Mouse (Mus musculus): ENCODE measurements at regions not wholly inside any gene's neighbourhood (a gene's known extent, or its start where the extent isn't known, plus 50 kb on each side); places are given as distances from the start of the nearest gene placed in this dataset.

DNA sequence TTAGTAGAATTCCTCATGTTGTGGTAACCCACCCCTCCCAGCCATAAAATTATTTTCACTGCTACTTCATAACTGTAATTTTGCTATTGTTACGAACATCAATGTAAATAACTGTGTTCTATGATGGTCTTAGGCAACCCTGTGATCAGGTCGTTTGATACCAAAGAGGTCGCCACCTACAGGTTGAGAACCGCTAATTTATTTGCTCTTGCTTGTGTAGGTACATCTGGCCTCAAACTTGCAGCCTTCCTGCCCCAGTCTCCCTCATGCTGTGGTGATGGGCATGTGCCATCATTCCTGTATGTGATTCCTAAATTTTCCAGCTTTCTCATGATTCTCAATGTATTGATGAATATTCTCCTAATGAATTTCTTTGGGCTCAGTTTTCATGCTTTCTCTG, 282.4 kb downstream of the Stim2 start:
- H3K4me1 ChIP-seq (ENCODE audit: insufficient read depth): no peaks in the 10 kb centered on the region
- H3K4me3 ChIP-seq (ENCODE audit: low read depth, low read length): no peak overlapping the region
- DNase-seq (no peak), ATAC-seq (no peak)
- H3K36me3 ChIP-seq (ENCODE audit: insufficient read depth): no peaks in the 10 kb centered on the region
- 44% methylated on average over 4 of the region's 4 CpGs for WGBS
- no peaks in the 10 kb centered on the region for H3K9me3 ChIP-seq (ENCODE audit: low read length)
- H3K4me2 ChIP-seq (ENCODE audit: low read depth): no peak overlapping the region
- H3K27me3 ChIP-seq (ENCODE audit: insufficient read depth, low read length): no peaks in the 10 kb centered on the region
- no peak overlapping the region for H3K27ac ChIP-seq (ENCODE audit: low read depth, low read length)
- no peak overlapping the region for H3K9ac ChIP-seq
- no peak for TF ChIP-seq CTCF (IDR thresholded peaks at IDR 0.05; ENCODE audit: low read depth)

DNA sequence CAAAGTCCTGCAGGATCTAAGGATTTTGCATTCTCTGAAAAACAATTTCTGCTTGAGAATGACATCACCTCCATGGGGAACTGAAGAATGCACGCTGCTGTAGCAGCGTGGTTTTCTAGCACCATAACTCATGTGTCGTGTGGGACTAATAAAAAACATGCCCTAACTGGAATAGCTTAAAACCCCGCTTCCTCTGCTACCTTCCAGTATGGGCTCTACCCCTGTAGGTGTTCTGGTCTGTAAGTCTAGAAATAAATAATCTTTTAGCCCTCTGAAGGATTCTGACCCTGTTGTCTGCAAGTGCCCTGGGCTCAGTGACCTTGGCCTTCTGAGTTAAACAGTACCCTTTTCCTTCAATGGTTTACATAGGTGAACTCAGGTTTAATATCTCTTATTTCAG, 282.8 kb downstream of the Stim2 start:
- H3K27ac ChIP-seq (ENCODE audit: low read depth, low read length): no peak overlapping the region
- no peaks in the 10 kb centered on the region for H3K9me3 ChIP-seq (ENCODE audit: low read length)
- no peak overlapping the region for H3K9ac ChIP-seq
- H3K27me3 ChIP-seq (ENCODE audit: insufficient read depth, low read length): no peaks in the 10 kb centered on the region
- H3K4me2 ChIP-seq (ENCODE audit: low read depth): no peak overlapping the region
- no peak overlapping the region for H3K4me3 ChIP-seq (ENCODE audit: low read depth, low read length)
- no peaks in the 10 kb centered on the region for H3K4me1 ChIP-seq (ENCODE audit: insufficient read depth)
- DNase-seq (no peak), ATAC-seq (no peak)
- H3K36me3 ChIP-seq (ENCODE audit: insufficient read depth): no peaks in the 10 kb centered on the region
- WGBS: 88% methylated on average over 4 of the region's 4 CpGs
- no peak for TF ChIP-seq CTCF (IDR thresholded peaks at IDR 0.05; ENCODE audit: low read depth)

DNA sequence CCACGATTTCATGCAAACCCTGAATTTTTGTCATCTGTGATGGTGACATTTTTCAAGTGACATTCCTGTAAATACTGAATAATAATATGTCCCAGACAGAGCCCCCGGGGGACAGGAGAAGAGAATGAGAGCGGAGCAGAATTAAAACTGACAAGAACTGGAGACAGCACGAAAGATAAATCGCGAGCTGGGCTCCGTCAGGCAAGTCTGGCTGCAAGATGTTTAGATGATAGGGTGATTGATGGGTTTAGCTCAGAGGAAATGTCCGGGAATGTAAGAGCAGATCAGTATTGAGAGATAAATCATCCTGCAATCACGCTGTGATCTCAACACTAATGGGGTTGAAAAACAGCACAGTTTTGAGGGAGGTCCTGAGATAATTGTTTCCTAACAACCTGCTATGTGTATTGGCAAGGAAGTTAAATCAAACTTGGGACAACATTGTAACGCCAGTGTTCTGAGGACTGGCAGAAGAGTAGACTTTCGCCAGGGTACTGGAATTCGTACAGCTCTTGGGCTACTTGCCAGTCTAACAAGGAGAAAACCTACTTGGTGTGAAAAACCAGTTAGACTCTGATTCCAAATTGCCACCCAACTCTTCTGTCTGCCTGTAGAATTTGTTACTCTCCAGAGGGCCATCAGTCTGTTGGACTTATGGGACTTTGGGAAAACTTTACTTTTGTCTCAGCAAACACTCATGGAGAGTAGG, 292.2 kb downstream of the Stim2 start:
- no peak for TF ChIP-seq CTCF (IDR thresholded peaks at IDR 0.05; ENCODE audit: low read depth)
- Histone ChIP-seq H3K27ac (ENCODE audit: low read depth, low read length) (no peak overlapping the region), H3K36me3 (ENCODE audit: insufficient read depth) (no peaks in the 10 kb centered on the region), H3K4me2 (ENCODE audit: low read depth) (no peak overlapping the region), H3K9me3 (ENCODE audit: low read length) (no peaks in the 10 kb centered on the region), H3K4me1 (ENCODE audit: insufficient read depth) (no peaks in the 10 kb centered on the region), H3K27me3 (ENCODE audit: insufficient read depth, low read length) (no peaks in the 10 kb centered on the region), H3K4me3 (ENCODE audit: low read depth, low read length) (no peak overlapping the region), H3K9ac (no peak overlapping the region)
- no peak for DNase-seq
- 65% methylated on average over 12 of the region's 12 CpGs for WGBS
- ATAC-seq: no peak

DNA sequence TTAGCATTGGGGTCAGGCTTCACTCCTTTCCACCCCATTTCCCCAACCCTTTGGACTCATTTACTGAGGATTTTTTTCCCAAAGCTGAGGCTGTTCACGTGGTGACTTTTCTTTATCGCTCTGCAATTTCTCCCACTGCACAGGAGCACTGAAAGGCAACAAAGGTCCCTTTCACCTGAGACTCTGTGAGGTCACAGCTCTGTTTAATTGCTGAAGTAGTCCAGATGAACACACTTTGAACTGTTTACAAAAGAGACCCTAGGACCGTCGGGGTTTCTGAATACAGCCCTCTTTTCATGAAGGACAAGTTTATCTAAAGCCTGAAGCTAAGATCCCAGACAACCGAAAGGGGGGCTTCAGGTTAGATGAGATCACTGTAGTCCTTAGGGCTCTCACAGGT, 293.6 kb downstream of the Stim2 start:
- no peak overlapping the region for H3K4me2 ChIP-seq (ENCODE audit: low read depth)
- WGBS: 18% methylated on average over 5 of the region's 5 CpGs
- no peak overlapping the region for H3K27ac ChIP-seq (ENCODE audit: low read depth, low read length)

DNA sequence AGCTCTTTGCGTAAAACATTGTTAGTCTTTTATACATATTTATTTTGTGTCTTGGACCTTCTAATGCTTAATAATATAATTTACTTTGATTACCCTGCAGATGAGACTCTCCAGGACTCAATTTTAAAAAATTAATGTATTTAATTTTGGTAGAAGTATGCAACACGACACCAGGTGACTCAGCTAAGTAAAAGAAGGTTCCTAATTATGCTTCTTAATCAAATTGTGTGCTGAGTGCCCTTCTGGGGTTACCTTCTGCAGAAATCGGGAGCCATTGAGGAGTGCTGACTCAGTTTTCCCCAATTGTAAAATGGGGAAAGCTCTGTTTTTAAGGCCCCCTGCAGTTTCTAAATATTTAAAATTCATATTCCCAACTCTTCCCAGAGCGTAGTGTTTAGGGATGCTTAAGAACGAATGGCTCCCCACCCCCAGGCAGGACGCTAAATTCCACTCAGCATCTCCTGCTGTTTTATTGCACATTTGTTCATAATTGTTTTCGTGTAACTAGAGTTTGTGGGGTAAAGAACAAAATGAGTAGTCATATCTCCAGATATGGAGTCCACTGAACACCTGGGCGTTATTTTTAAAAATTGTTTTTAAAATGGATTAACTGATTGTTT, 315.5 kb downstream of the Stim2 start:
- no peaks in the 10 kb centered on the region for H3K4me1 ChIP-seq (ENCODE audit: insufficient read depth)
- TF ChIP-seq CTCF (IDR thresholded peaks at IDR 0.05; ENCODE audit: low read depth): no peak
- H3K36me3 ChIP-seq (ENCODE audit: insufficient read depth): no peaks in the 10 kb centered on the region
- H3K27me3 ChIP-seq (ENCODE audit: insufficient read depth, low read length): no peaks in the 10 kb centered on the region
- 84% methylated on average over 8 of the region's 8 CpGs for WGBS
- H3K9me3 ChIP-seq (ENCODE audit: low read length): no peaks in the 10 kb centered on the region
- no peak for DNase-seq
- no peak overlapping the region for H3K9ac ChIP-seq
- ATAC-seq: no peak
- H3K27ac ChIP-seq (ENCODE audit: low read depth, low read length): no peak overlapping the region
- H3K4me3 ChIP-seq (ENCODE audit: low read depth, low read length): no peak overlapping the region
- H3K4me2 ChIP-seq (ENCODE audit: low read depth): no peak overlapping the region

More for the DNA sequence above, 293.6 kb downstream of the Stim2 start:
- no peak for ATAC-seq
- Histone ChIP-seq H3K4me1 (ENCODE audit: insufficient read depth) (no peaks in the 10 kb centered on the region), H3K9me3 (ENCODE audit: low read length) (no peaks in the 10 kb centered on the region), H3K9ac (no peak overlapping the region), H3K27me3 (ENCODE audit: insufficient read depth, low read length) (no peaks in the 10 kb centered on the region), H3K36me3 (ENCODE audit: insufficient read depth) (no peaks in the 10 kb centered on the region), H3K4me3 (ENCODE audit: low read depth, low read length) (no peak overlapping the region)
- no peak for TF ChIP-seq CTCF (IDR thresholded peaks at IDR 0.05; ENCODE audit: low read depth)
- DNase-seq: no peak

DNA sequence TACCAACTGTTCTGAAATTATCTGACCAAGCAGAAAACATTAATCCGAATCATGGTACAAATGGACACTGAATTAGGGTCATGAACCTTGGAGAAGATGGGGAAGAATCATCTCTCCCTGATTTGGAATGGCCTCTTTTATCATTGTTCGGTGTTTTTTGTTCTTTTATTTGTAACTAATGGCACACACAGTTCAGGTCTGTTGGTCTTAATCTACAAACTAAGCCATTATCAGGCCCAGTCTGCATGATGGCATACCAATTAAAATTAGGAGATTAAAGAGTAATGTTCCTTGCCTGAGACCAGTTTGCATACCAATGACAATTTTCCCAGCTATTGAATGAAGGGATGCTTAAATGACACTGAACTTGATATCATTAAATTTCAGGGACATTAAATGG, 332.1 kb downstream of the Stim2 start:
- no peak for TF ChIP-seq CTCF (IDR thresholded peaks at IDR 0.05; ENCODE audit: low read depth)
- DNase-seq: no peak
- H3K4me2 ChIP-seq (ENCODE audit: low read depth): no peak overlapping the region
- H3K4me3 ChIP-seq (ENCODE audit: low read depth, low read length): no peak overlapping the region
- no peak overlapping the region for H3K27ac ChIP-seq (ENCODE audit: low read depth, low read length)
- ATAC-seq: no peak
- H3K4me1 ChIP-seq (ENCODE audit: insufficient read depth): no peaks in the 10 kb centered on the region
- H3K36me3 ChIP-seq (ENCODE audit: insufficient read depth): no peaks in the 10 kb centered on the region
- WGBS: 42% methylated on average over 2 of the region's 2 CpGs
- no peak overlapping the region for H3K9ac ChIP-seq
- peaks cover 7% of the 10 kb centered on the region for H3K9me3 ChIP-seq (ENCODE audit: low read length)
- H3K27me3 ChIP-seq (ENCODE audit: insufficient read depth, low read length): no peaks in the 10 kb centered on the region

DNA sequence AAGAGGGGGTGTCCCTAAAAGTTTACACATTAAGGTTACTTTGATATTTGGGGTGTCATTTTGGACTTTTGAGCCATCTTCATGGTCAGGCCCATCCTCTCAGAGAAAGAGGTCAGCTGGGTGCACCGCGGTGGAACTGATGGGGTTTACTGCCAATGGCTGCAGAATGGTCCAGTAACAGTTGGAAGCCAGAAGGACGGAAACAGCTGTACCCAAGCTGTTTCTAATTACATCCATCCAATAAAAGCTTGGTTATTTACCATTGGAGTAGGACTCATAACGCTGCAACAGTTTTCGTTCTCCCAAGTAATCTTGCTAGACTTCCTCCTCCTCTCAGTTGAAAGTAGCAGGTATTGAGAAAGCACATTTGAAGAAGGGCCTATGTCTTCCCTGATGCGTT, 344.7 kb downstream of the Stim2 start:
- DNase-seq (no peak), ATAC-seq (no peak)
- H3K4me1 ChIP-seq (ENCODE audit: insufficient read depth): no peaks in the 10 kb centered on the region
- no peak overlapping the region for H3K4me2 ChIP-seq (ENCODE audit: low read depth)
- no peak for TF ChIP-seq CTCF (IDR thresholded peaks at IDR 0.05; ENCODE audit: low read depth)
- H3K4me3 ChIP-seq (ENCODE audit: low read depth, low read length): no peak overlapping the region
- H3K9ac ChIP-seq: no peak overlapping the region
- H3K36me3 ChIP-seq (ENCODE audit: insufficient read depth): no peaks in the 10 kb centered on the region
- no peak overlapping the region for H3K27ac ChIP-seq (ENCODE audit: low read depth, low read length)
- H3K9me3 ChIP-seq (ENCODE audit: low read length): no peaks in the 10 kb centered on the region
- 79% methylated on average over 6 of the region's 6 CpGs for WGBS
- no peaks in the 10 kb centered on the region for H3K27me3 ChIP-seq (ENCODE audit: insufficient read depth, low read length)
